Mouse (Mus musculus): ENCODE measurements around the gene Kmt2c. TPM values are rescaled to one million over a fixed set of nuclear protein-coding genes. Genes with fewer than 3 reads are reported as not detected.
"Not testable (repeated sequence)": the region's sequence is repeated elsewhere in the genome, so short reads cannot be mapped to it uniquely, and the experiment has no call there.

Gene Kmt2c
- polyA plus RNA-seq, 1 experiment from 2014 or later, result 13.9 TPM

GRCm38 (mm10) chr5:25252825-25253544, 245.6 kb downstream of the Kmt2c start:
- H3K36me3 ChIP-seq, result peaks cover 87% of the 10 kb centered on the region
- no peaks in the 10 kb centered on the region for H3K4me1 ChIP-seq
- no peaks in the 10 kb centered on the region for H3K9me3 ChIP-seq (replicated peaks)
- WGBS, result 96% methylated on average over 8 of the region's 8 CpGs
- no peak for ATAC-seq (ENCODE audit: low FRiP score)
- H3K9ac ChIP-seq (replicated peaks), result no peak overlapping the region
- no peak overlapping the region for H3K4me3 ChIP-seq (replicated peaks)
- no peaks in the 10 kb centered on the region for H3K27me3 ChIP-seq (replicated peaks)
- no peak overlapping the region for H3K4me2 ChIP-seq
- no peak overlapping the region for H3K27ac ChIP-seq (replicated peaks)

GRCm38 (mm10) chr5:25252423-25252822, 246.2 kb downstream of the Kmt2c start:
- Histone ChIP-seq H3K9me3 (replicated peaks) (no peaks in the 10 kb centered on the region), H3K9ac (replicated peaks) (no peak overlapping the region), H3K4me1 (no peaks in the 10 kb centered on the region), H3K36me3 (peaks cover 81% of the 10 kb centered on the region), H3K27ac (replicated peaks) (no peak overlapping the region), H3K4me2 (no peak overlapping the region), H3K27me3 (replicated peaks) (no peaks in the 10 kb centered on the region), H3K4me3 (replicated peaks) (no peak overlapping the region)
- 83% methylated on average over 2 of the region's 2 CpGs for WGBS
- no peak for ATAC-seq (ENCODE audit: low FRiP score)

- H3K9me3 ChIP-seq (replicated peaks), result no peaks in the 10 kb centered on the region
- H3K27me3 ChIP-seq (replicated peaks), result no peaks in the 10 kb centered on the region
- H3K4me2 ChIP-seq, result no peak overlapping the region
- H3K4me1 ChIP-seq, result no peaks in the 10 kb centered on the region
- 82% methylated on average over 3 of the region's 3 CpGs for WGBS
- H3K36me3 ChIP-seq, result peaks cover 33% of the 10 kb centered on the region
- ATAC-seq (ENCODE audit: low FRiP score), result no peak
- H3K27ac ChIP-seq (replicated peaks), result no peak overlapping the region
- no peak overlapping the region for H3K9ac ChIP-seq (replicated peaks)
- no peak overlapping the region for H3K4me3 ChIP-seq (replicated peaks)
These were observed 251.5 kb downstream of the Kmt2c start for GRCm38 (mm10) chr5:25247036-25247435.

GRCm38 (mm10) chr5:25246473-25246865, 252.1 kb downstream of the Kmt2c start:
- no peaks in the 10 kb centered on the region for H3K27me3 ChIP-seq (replicated peaks)
- no peak overlapping the region for H3K4me3 ChIP-seq (replicated peaks)
- peaks cover 27% of the 10 kb centered on the region for H3K36me3 ChIP-seq
- no peak overlapping the region for H3K9ac ChIP-seq (replicated peaks)
- ATAC-seq (ENCODE audit: low FRiP score), result no peak
- no peak overlapping the region for H3K27ac ChIP-seq (replicated peaks)
- H3K9me3 ChIP-seq (replicated peaks), result no peaks in the 10 kb centered on the region
- 83% methylated on average over 1 of the region's 1 CpGs for WGBS
- H3K4me2 ChIP-seq, result no peak overlapping the region
- H3K4me1 ChIP-seq, result no peaks in the 10 kb centered on the region

- no peak overlapping the region for H3K9ac ChIP-seq (replicated peaks)
- H3K4me3 ChIP-seq (replicated peaks), result no peak overlapping the region
- no peaks in the 10 kb centered on the region for H3K4me1 ChIP-seq
- peaks cover 22% of the 10 kb centered on the region for H3K36me3 ChIP-seq
- H3K9me3 ChIP-seq (replicated peaks), result no peaks in the 10 kb centered on the region
- H3K27me3 ChIP-seq (replicated peaks), result no peaks in the 10 kb centered on the region
- no peak for ATAC-seq (ENCODE audit: low FRiP score)
- H3K4me2 ChIP-seq, result no peak overlapping the region
- H3K27ac ChIP-seq (replicated peaks), result no peak overlapping the region
- 89% methylated on average over 10 of the region's 10 CpGs for WGBS
These were observed 252.6 kb downstream of the Kmt2c start for GRCm38 (mm10) chr5:25245806-25246472.

- Histone ChIP-seq H3K27ac (replicated peaks) (no peak overlapping the region), H3K36me3 (peaks cover 8% of the 10 kb centered on the region; the same call in 1 of the 2 replicates), H3K9me3 (replicated peaks) (no peaks in the 10 kb centered on the region), H3K4me3 (replicated peaks) (no peak overlapping the region), H3K9ac (replicated peaks) (no peak overlapping the region), H3K27me3 (replicated peaks) (no peaks in the 10 kb centered on the region), H3K4me2 (no peak overlapping the region), H3K4me1 (no peaks in the 10 kb centered on the region)
- ATAC-seq (ENCODE audit: low FRiP score), result no peak
- 94% methylated on average over 6 of the region's 6 CpGs for WGBS
These were observed 255.5 kb downstream of the Kmt2c start for GRCm38 (mm10) chr5:25243101-25243500.

- WGBS, result 88% methylated on average over 1 of the region's 1 CpGs
- H3K4me1 ChIP-seq, result peaks cover 12% of the 10 kb centered on the region
- H3K4me2 ChIP-seq, result peak overlapping the region; percentile 63
- H3K27me3 ChIP-seq (replicated peaks); H3K36me3 ChIP-seq; H3K27ac ChIP-seq (replicated peaks); H3K9me3 ChIP-seq (replicated peaks); H3K9ac ChIP-seq (replicated peaks); ATAC-seq (ENCODE audit: low FRiP score): not testable (repeated sequence)
- peak overlapping the region; percentile 78; the same call in 1 of the 2 replicates for H3K4me3 ChIP-seq (replicated peaks)
These were observed 274.2 kb downstream of the Kmt2c start for GRCm38 (mm10) chr5:25224377-25224776.

- peaks cover 12% of the 10 kb centered on the region for H3K4me1 ChIP-seq
- no peaks in the 10 kb centered on the region for H3K36me3 ChIP-seq
- no peaks in the 10 kb centered on the region for H3K27me3 ChIP-seq (replicated peaks)
- peak within 1 kb of the TSS; percentile 63 for H3K4me2 ChIP-seq
- WGBS, result 3% methylated on average over 71 of the region's 72 CpGs
- peak within 1 kb of the TSS; percentile 85 for H3K9ac ChIP-seq (replicated peaks)
- H3K9me3 ChIP-seq (replicated peaks), result no peaks in the 10 kb centered on the region
- H3K27ac ChIP-seq (replicated peaks), result peak within 1 kb of the TSS; percentile 93
- peak within 1 kb of the TSS; percentile 78 for H3K4me3 ChIP-seq (replicated peaks)
- ATAC-seq (ENCODE audit: low FRiP score), result peak; percentile 98
These were observed 275.6 kb downstream of the Kmt2c start, which contains the start of gene E130116L18Rik for GRCm38 (mm10) chr5:25222752-25223702. Gene E130116L18Rik, minus strand, starts transcription at chr5:25223153.

Other genes with a start within 250 kb of the Kmt2c start
- gene Cct8l1, start 17.3 kb upstream of the Kmt2c start, polyA plus RNA-seq (2015; fragmentation: Nextera tagmentation; extraction: Ambion mirVana), result 0.11 and 0.22 TPM in 2 replicates
- 4.4 and 6.0 TPM in 2 replicates for gene Xrcc2, start 207.0 kb upstream of the Kmt2c start, polyA plus RNA-seq (2015; fragmentation: Nextera tagmentation; extraction: Ambion mirVana)